Mouse (Mus musculus) kidney, embryonic 15.5 days (tissue): ENCODE data around the gene Pld1. TPM values are rescaled to one million over a fixed set of nuclear protein-coding genes. Genes with fewer than 3 reads are reported as not detected.

Experiments used
- ATAC-seq: fragments of 200-750 bp; cut with Nextera tagmentation; replicated peaks from 2 replicates; pipeline ENCODE4 v1.8.0; 2017; ENCODE audit warnings: moderate TSS enrichment; ENCODE audit not compliant: low FRiP score
- H3K27ac ChIP-seq: fragments of 300-500 bp; sonication (generic); 2 replicates; pipeline ENCODE4 v1.5.1; 2015; ENCODE audit warnings: mild to moderate bottlenecking, inconsistent platforms
- H3K27me3 ChIP-seq: fragments of 300-500 bp; sonication (generic); 2 replicates; pipeline ENCODE4 v1.6.1; 2015; ENCODE audit warnings: inconsistent platforms
- H3K36me3 ChIP-seq: fragments of 300-500 bp; sonication (generic); 2 replicates; pipeline ENCODE4 v1.6.1; 2015; ENCODE audit warnings: inconsistent platforms
- H3K4me1 ChIP-seq: fragments of 300-500 bp; sonication (generic); 2 replicates; pipeline ENCODE4 v1.6.1; 2015; ENCODE audit warnings: inconsistent platforms
- H3K4me2 ChIP-seq: fragments of 300-500 bp; sonication (generic); 2 replicates; pipeline ENCODE4 v1.6.1; 2015; ENCODE audit warnings: moderate library complexity, mild to moderate bottlenecking, inconsistent platforms
- H3K4me3 ChIP-seq: fragments of 300-500 bp; sonication (generic); replicated peaks from 2 replicates; pipeline ENCODE4 v1.5.1; 2015; ENCODE audit warnings: mild to moderate bottlenecking, inconsistent platforms
- H3K9ac ChIP-seq: fragments of 300-500 bp; sonication (generic); 2 replicates; pipeline ENCODE4 v1.6.1; 2015; ENCODE audit warnings: mild to moderate bottlenecking, inconsistent platforms
- H3K9me3 ChIP-seq: fragments of 300-500 bp; sonication (generic); replicated peaks from 2 replicates; pipeline ENCODE4 v1.6.1; 2016; ENCODE audit warnings: inconsistent platforms
- WGBS: fragments of 180-500 bp; shearing (Covaris S2); methylation state at CpG from one replicate; pipeline ENCODE4 v1.1.7; 2015; ENCODE audit warnings: mixed read lengths; 5-methylcytosine and 5-hydroxymethylcytosine counted together
- polyA plus RNA-seq: library from polyadenylated mRNA; unstranded; fragments of >200 nt; fragmentation: Nextera tagmentation; extraction: Ambion mirVana; gene quantifications from 2 replicates; pipeline ENCODE4 v1.2.1, GENCODE M21; 2015

Pld1 gene
- polyA plus RNA-seq, 1 experiment from 2014 or later = 5.0 TPM

GRCm38 (mm10) chr3:27950726-27951125 lies 12.2 kb downstream of the Pld1 start:
- no peak overlapping the region for H3K27ac ChIP-seq
- WGBS = 88% methylated on average over 2 of the region's 2 CpGs
- H3K36me3 ChIP-seq = no peaks in the 10 kb centered on the region
- H3K9ac ChIP-seq = no peak overlapping the region
- H3K4me1 ChIP-seq = no peaks in the 10 kb centered on the region
- H3K27me3 ChIP-seq = no peaks in the 10 kb centered on the region
- no peaks in the 10 kb centered on the region for H3K9me3 ChIP-seq
- H3K4me2 ChIP-seq = no peak overlapping the region
- no peak for ATAC-seq
- no peak overlapping the region for H3K4me3 ChIP-seq

- no peak for ATAC-seq
- WGBS = 84% methylated on average over 4 of the region's 4 CpGs
- Histone ChIP-seq H3K27me3 (no peaks in the 10 kb centered on the region), H3K9me3 (no peaks in the 10 kb centered on the region), H3K4me3 (no peak overlapping the region), H3K4me1 (no peaks in the 10 kb centered on the region), H3K27ac (no peak overlapping the region), H3K9ac (no peak overlapping the region), H3K36me3 (no peaks in the 10 kb centered on the region), H3K4me2 (no peak overlapping the region)
Measured at GRCm38 (mm10) chr3:27951721-27952120, 13.2 kb downstream of the Pld1 start.

- 79% methylated on average over 1 of the region's 1 CpGs for WGBS
- Histone ChIP-seq H3K9ac (no peak overlapping the region), H3K4me2 (no peak overlapping the region), H3K4me3 (no peak overlapping the region), H3K36me3 (no peaks in the 10 kb centered on the region), H3K9me3 (no peaks in the 10 kb centered on the region), H3K4me1 (no peaks in the 10 kb centered on the region), H3K27me3 (no peaks in the 10 kb centered on the region), H3K27ac (no peak overlapping the region)
- ATAC-seq = no peak
Measured at GRCm38 (mm10) chr3:27956006-27956405, 17.5 kb downstream of the Pld1 start.

DNA sequence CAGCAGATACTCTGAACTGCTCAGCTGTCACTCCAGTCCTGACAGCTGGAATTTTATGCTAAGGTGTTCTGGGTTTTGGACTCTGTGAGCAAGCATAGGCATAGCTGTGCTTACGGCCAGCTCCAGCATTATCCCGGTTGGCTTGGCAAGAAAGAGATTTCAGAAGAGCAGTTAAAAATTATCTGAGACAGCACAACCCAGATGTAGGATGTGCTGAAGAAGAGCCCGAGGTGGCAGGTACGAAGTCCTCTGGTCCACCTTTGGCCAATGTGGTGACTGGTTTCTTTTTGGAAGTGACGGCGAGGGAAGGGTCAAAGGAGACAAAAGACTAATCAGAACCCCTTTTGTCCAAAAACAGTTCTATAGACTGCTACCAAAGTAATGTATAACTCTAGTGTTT lies 20.7 kb downstream of the Pld1 start:
- Histone ChIP-seq H3K9me3 (no peaks in the 10 kb centered on the region), H3K27me3 (no peaks in the 10 kb centered on the region), H3K9ac (no peak overlapping the region), H3K36me3 (no peaks in the 10 kb centered on the region), H3K27ac (no peak overlapping the region), H3K4me2 (no peak overlapping the region), H3K4me3 (no peak overlapping the region), H3K4me1 (0 out of 2 replicates have a peak, but pooled peaks cover 3% of the 10 kb centered on the region)
- 93% methylated on average over 6 of the region's 6 CpGs for WGBS
- ATAC-seq = no peak

- ATAC-seq = no peak
- Histone ChIP-seq H3K27ac (no peak overlapping the region), H3K4me3 (no peak overlapping the region), H3K4me2 (no peak overlapping the region), H3K4me1 (0 out of 2 replicates have a peak, but pooled peaks cover 3% of the 10 kb centered on the region), H3K36me3 (no peaks in the 10 kb centered on the region), H3K9ac (no peak overlapping the region), H3K9me3 (no peaks in the 10 kb centered on the region), H3K27me3 (no peaks in the 10 kb centered on the region)
- WGBS = 87% methylated on average over 3 of the region's 3 CpGs
Measured at GRCm38 (mm10) chr3:27961162-27961561, 22.7 kb downstream of the Pld1 start.

DNA sequence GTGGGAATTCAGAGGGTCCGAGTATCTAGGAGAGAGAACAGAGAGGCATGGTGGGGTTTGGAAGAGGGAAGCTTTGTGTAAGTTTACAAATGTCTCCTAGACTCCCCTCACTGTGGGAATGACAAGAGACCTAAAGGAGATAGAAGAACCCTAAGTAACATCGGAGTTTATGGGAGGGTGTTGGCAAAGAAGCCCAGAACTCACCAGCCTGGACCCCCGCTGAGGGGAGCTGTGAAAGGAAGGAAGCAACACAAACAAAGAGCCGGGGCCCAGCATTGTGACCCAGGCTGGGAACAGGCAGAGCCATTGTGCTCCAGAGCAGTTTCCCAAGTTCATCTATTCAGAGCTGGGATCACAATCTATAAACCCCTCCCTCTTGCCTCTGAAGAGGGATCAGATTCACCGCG lies 25.3 kb downstream of the Pld1 start:
- 0 out of 2 replicates have a peak, but pooled peaks cover 3% of the 10 kb centered on the region for H3K4me1 ChIP-seq
- no peaks in the 10 kb centered on the region for H3K27me3 ChIP-seq
- H3K27ac ChIP-seq = no peak overlapping the region
- no peaks in the 10 kb centered on the region for H3K9me3 ChIP-seq
- 30% methylated on average over 6 of the region's 6 CpGs for WGBS
- H3K9ac ChIP-seq = no peak overlapping the region
- no peak overlapping the region for H3K4me2 ChIP-seq
- H3K36me3 ChIP-seq = no peaks in the 10 kb centered on the region
- ATAC-seq = no peak
- H3K4me3 ChIP-seq = no peak overlapping the region

DNA sequence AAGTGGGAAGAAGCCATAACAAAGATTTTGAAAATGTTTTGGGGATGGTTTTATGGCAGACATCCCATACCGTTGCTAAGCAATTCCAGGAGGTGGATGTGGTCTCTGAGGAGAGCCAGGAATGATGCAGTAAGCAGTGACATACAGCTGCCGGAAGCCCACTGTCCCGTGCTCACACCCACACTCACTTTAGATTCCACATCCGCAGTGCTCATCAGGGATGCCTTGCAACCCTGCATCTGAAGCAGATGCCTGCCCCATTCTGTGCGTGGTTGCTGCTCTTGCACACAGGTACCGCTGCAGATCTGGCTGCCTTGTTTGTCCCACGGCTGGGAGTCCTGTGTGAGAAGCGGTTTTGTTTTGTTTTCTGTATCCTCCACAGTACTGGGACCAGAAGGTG lies 30.2 kb downstream of the Pld1 start:
- H3K27ac ChIP-seq = no peak overlapping the region
- WGBS = 86% methylated on average over 8 of the region's 8 CpGs
- H3K4me2 ChIP-seq = no peak overlapping the region
- H3K4me1 ChIP-seq = 0 out of 2 replicates have a peak, but pooled peaks cover 3% of the 10 kb centered on the region
- H3K27me3 ChIP-seq = no peaks in the 10 kb centered on the region
- ATAC-seq = no peak
- H3K9ac ChIP-seq = no peak overlapping the region
- no peak overlapping the region for H3K4me3 ChIP-seq
- H3K36me3 ChIP-seq = no peaks in the 10 kb centered on the region
- H3K9me3 ChIP-seq = no peaks in the 10 kb centered on the region

DNA sequence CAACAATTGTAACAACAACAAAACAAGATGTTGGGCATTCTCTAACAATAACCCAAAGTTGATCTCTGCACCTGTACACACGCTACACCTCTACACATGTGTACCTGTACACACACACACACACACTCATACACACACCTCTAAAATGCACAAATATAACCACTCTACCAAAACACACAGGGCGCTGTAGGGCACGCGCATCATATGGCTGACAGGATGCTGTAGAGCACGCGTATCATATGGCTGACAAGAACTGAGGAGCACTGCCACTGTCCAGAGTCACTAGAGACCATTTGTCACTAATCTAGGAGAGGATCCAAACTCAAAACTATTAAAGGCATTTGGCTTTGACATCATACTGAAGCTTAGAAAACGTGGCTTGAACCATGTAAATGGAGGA lies 35.4 kb downstream of the Pld1 start:
- ATAC-seq = no peak
- Histone ChIP-seq H3K9ac (no peak overlapping the region), H3K4me1 (peaks cover 4% of the 10 kb centered on the region; the same call in 1 of the 2 replicates), H3K27ac (no peak overlapping the region), H3K9me3 (no peaks in the 10 kb centered on the region), H3K4me2 (no peak overlapping the region), H3K4me3 (no peak overlapping the region), H3K27me3 (no peaks in the 10 kb centered on the region), H3K36me3 (no peaks in the 10 kb centered on the region)
- 89% methylated on average over 7 of the region's 7 CpGs for WGBS

DNA sequence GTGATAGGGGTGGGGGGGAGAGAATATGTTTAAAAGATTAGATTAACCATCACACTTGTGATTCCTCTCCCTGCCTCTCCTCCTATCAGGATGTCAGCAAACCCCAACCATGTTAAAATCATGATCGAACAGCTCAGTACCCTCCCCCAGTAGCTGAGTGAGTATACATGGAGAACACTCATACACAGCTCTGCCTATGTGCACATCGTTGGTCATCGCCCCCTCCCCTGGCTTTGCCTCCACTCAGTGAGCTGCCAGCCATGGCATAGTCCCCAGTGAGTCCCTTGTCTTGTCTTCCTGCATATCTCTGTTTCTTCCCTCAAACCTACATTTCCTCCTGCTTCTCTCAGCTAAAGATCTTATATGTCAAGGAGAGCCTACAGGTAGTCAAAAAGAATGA lies 36.5 kb downstream of the Pld1 start:
- no peak overlapping the region for H3K4me2 ChIP-seq
- H3K36me3 ChIP-seq = no peaks in the 10 kb centered on the region
- H3K9me3 ChIP-seq = no peaks in the 10 kb centered on the region
- H3K9ac ChIP-seq = no peak overlapping the region
- no peak overlapping the region for H3K4me3 ChIP-seq
- no peak for ATAC-seq
- 96% methylated on average over 3 of the region's 3 CpGs for WGBS
- H3K4me1 ChIP-seq = peaks cover 4% of the 10 kb centered on the region; the same call in 1 of the 2 replicates
- no peaks in the 10 kb centered on the region for H3K27me3 ChIP-seq
- no peak overlapping the region for H3K27ac ChIP-seq

GRCm38 (mm10) chr3:27976931-27977544 lies 38.5 kb downstream of the Pld1 start:
- Histone ChIP-seq H3K9me3 (no peaks in the 10 kb centered on the region), H3K27ac (peak overlapping the region; percentile 9; the same call in 1 of the 2 replicates), H3K4me3 (no peak overlapping the region), H3K27me3 (no peaks in the 10 kb centered on the region), H3K36me3 (no peaks in the 10 kb centered on the region), H3K9ac (no peak overlapping the region), H3K4me2 (no peak overlapping the region), H3K4me1 (peaks cover 4% of the 10 kb centered on the region; the same call in 1 of the 2 replicates)
- ATAC-seq = peak; percentile 57
- WGBS = 68% methylated on average over 10 of the region's 10 CpGs

DNA sequence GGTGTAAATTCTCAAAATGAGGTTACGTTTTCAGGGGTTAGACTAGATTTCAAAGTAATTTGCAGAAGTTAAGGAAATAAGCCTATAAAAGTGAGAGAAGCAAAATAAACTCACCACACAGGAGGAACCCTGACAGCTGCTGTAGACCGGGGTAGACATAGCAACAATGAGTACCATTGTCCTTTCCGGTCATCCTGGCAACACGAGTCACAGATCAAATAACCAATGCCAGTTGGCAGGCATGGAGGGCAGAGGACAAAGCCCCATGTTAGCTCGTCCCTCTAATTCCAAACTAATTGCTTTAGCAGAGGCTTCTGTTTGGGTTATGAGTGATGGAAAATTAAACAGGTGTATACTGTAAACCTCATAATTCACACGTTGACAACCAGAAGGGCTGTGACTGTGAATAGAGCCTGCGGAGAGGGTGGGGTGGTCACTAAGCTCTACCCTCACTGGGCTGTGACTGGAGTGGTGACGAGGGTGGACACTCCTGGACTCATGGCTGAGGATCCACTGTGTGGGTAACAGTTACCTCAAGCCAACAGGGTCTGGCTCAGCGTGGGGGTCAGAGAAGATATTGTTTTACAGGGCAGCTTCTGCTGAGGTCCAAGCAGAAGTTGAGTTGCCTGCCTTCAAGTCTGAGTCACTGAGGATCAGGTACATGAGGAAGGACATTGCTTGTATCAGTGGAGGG lies 39.7 kb downstream of the Pld1 start:
- WGBS = 67% methylated on average over 9 of the region's 9 CpGs
- Histone ChIP-seq H3K36me3 (no peaks in the 10 kb centered on the region), H3K4me3 (no peak overlapping the region), H3K9ac (no peak overlapping the region), H3K27ac (no peak overlapping the region), H3K27me3 (no peaks in the 10 kb centered on the region), H3K9me3 (no peaks in the 10 kb centered on the region), H3K4me1 (peaks cover 7% of the 10 kb centered on the region; the same call in 1 of the 2 replicates), H3K4me2 (no peak overlapping the region)
- no peak for ATAC-seq

DNA sequence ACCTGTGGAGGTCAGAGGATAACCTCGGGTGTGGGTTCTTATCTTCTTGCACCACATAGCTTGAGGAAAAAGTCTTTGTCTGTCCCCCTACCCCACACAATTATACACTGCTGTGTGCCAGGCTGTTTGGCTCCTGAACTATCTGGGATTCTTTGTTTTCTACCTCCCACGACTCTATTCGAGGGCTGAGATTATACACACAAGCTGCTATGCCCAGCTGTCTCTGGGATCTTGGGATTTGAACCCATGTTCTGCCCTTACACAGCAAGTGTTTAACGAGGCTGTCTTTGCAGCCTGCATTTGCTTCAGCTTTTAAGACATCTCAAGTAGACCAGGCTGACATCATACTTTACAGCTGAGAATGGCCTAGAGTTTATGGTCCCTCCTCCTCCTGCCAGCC lies 43.1 kb downstream of the Pld1 start:
- WGBS = 66% methylated on average over 4 of the region's 4 CpGs
- ATAC-seq = no peak

More for the DNA sequence above, 43.1 kb downstream of the Pld1 start:
- Histone ChIP-seq H3K9ac (no peak overlapping the region), H3K27me3 (no peaks in the 10 kb centered on the region), H3K4me1 (peaks cover 18% of the 10 kb centered on the region), H3K36me3 (no peaks in the 10 kb centered on the region), H3K4me3 (no peak overlapping the region), H3K27ac (no peak overlapping the region), H3K9me3 (no peaks in the 10 kb centered on the region), H3K4me2 (no peak overlapping the region)
